Mouse (Mus musculus) embryo, embryonic 10 days (tissue): ENCODE results near the gene Maff.

Experiments
- DNase-seq: peaks from one replicate; pipeline ENCODE4 v3.0.0-alpha.2; 2015; ENCODE audit warnings: low spot score

Gene Maff

GRCm38 (mm10) chr15:79329979-79330363 is 16.4 kb upstream of the Maff start:
- DNase-seq, result no peak

DNA sequence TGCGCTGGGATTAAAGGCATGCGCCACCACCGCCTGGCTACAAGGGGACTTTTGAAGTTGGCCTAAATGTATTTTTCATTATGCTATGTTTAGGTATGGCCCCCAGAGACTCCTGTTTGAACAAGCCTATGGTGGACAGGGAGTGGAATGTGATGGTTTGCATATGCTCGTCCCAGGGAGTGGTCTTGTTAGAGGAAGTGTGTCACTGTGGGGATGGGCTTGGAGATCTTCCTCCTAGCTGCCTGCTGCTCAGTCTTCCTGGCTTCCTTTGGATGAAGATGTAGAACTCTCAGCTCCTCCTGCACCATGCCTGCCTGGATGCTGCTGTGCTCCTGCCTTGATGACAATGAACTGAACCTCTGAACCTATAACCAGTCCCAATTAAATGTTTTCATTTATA is 15.9 kb upstream of the Maff start:
- DNase-seq, result peak; percentile 34

DNA sequence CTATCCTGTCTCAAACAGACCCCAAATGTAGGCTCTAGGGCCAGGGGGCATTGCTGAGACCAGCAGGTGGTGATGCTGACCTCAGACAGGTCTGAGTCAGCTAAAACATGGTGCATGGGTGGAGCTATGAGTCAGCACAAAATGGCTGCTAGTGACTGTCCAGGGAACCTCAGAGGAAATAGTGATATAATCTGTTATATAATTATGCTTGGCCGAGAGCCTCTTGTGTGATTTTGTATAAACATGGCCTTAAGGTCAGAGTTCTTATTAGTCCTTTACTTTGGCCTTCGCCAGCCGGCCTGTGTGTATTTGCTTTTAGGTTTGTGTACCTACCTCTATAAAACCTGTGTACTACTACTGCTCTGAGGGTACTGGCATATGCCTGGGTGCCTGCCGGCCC is 13.0 kb upstream of the Maff start:
- DNase-seq, result no peak

GRCm38 (mm10) chr15:79335061-79335655 is 11.3 kb upstream of the Maff start:
- DNase-seq, result no peak

GRCm38 (mm10) chr15:79338978-79339377 is 7.4 kb upstream of the Maff start:
- no peak for DNase-seq

DNA sequence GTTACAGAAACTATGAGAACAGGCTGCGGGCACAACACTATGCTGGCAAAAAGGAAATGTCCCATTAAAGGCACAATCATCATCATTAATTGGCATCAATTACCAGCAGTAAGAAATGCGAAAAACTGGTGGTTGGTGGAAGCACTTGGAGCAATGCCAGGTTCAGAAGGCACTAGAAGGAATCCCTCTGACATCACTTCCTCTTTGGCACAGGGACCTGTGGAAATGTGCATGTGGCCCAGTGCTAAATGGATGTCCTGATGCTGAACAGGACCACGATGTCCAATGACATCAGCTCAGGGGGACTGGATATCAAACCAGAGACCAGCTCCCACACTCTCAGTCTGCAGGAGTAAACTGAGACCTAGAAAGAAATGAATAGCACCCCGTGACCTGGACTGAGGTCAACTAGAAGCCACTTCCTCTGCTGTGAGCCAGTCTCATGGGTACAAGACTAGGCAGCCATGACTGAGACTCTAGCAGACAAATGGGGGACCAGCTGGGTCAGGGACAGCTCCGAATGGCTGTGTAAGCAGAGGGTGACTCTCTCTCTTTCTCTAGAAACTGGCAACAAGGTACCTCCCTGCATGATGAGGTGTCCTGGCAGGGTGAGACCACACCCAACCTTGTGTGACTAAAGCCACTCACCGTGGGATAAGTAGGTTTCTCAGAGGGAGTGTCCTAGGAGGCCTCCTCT is 3.6 kb upstream of the Maff start:
- no peak for DNase-seq

DNA sequence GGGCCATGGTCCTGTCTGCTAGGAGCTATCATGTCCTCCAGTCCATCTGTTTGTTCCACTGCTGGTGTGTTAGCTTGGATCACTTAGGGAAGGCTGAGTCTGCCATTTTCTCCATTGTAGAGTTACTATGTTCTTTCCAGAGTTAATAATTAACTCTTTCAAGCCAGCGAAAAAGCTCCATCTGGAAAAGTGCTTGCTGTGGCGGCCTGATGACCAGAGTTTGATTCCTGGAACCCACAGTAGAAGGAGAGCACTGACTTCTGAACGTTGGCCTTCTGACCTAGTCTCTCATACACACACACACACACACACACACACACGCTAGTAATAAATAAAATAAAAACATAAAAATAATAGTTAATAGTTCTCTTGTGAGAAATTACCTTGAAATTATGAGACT is 1.8 kb upstream of the Maff start:
- no peak for DNase-seq

GRCm38 (mm10) chr15:79347165-79347844 is 884 bp downstream of the Maff start:
- DNase-seq, result peak; percentile 96

GRCm38 (mm10) chr15:79347845-79348506 is 1.6 kb downstream of the Maff start:
- peak; percentile 74 for DNase-seq

GRCm38 (mm10) chr15:79348651-79349050 is 2.2 kb downstream of the Maff start:
- no peak for DNase-seq

DNA sequence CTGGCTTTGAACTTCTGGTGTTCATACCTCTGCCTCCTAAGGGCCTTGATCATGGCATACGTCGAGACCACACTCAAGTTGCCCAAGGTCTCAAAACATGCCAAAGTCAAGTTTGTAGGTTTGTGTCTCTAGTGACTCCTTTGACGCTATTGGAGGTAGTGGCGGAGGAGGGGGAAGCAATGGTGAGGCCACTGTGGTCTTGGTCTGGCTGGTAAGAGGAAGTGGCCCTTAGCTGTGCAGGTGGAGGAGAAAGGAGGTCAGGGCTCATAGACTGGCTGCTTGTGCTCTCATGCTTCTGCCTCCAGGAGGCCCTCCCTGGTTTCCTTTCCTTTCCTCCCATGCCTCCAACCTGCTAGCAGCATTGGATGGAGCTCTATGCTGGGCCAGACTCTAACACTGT is 4.4 kb downstream of the Maff start:
- no peak for DNase-seq

- DNase-seq, result no peak
These were observed 4.9 kb downstream of the Maff start for GRCm38 (mm10) chr15:79351331-79351767.

DNA sequence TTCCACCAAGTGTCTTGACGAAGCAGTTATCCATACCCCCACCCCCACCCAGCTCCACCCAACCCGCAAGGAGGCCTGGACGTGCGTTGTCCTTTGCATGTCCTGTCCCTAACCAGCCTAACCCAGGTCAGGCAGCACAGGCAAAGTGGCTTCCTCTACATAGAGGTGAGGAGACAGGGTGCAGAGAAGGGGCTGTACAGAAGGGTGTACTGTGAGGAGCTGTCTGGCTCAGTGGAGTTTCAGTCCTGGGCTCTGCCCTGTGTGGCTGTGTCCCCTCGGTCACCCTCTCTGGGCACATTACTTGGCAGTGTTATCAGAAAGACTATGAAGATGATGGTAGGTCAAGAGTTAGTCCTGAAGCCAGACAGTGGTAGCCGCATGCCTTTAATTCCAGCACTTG is 6.1 kb downstream of the Maff start:
- DNase-seq, result no peak

DNA sequence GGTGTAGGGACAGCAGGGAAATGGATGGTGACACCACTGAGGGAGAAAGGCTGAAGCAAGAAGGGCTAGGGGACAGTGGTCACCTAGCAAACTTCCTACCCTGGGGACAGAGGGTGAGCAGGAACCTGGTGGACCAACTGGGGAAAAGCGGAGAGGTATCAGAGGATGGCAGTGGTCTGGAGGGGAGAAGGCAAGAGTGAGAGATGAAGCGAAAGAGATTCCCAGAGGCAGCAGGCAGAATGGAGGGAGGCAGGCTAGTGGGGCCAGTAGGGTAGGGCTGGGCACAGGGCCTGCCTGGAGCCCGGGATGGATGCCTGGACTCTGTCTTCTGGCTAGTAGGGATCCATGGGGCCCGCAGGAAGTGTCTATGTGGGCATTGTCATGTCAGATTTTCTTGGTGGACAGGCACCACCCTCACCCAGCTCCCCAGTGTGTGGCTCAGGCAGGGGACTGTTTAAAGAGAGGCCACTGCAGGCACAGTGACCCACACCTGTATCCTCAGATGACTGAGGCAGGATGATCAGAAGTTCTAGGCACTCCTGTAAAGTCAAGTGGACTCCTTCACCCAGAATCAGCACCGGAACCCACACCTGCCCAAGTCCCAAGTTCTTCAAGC is 7.4 kb downstream of the Maff start:
- DNase-seq, result no peak

GRCm38 (mm10) chr15:79354619-79355018 is 8.2 kb downstream of the Maff start:
- no peak for DNase-seq

DNA sequence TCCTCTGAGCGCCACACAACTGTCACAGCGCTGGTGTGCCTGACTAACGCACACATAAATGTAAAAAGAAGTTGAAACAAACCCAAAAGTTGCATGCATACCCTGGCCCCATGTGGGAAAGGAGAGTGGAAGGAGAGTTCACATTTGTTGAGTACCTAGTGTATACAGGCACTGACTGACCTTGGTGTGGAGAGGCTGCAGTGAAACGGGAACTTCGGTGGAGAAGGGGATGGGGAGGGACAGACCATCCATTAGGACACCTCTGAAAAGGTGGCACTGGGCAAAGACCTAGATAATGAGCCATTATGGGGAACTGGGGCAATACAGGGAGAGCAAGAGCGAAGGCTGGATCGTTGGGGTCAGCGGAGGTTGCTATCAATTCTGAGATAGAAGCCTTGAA is 10.1 kb downstream of the Maff start:
- DNase-seq, result no peak

DNA sequence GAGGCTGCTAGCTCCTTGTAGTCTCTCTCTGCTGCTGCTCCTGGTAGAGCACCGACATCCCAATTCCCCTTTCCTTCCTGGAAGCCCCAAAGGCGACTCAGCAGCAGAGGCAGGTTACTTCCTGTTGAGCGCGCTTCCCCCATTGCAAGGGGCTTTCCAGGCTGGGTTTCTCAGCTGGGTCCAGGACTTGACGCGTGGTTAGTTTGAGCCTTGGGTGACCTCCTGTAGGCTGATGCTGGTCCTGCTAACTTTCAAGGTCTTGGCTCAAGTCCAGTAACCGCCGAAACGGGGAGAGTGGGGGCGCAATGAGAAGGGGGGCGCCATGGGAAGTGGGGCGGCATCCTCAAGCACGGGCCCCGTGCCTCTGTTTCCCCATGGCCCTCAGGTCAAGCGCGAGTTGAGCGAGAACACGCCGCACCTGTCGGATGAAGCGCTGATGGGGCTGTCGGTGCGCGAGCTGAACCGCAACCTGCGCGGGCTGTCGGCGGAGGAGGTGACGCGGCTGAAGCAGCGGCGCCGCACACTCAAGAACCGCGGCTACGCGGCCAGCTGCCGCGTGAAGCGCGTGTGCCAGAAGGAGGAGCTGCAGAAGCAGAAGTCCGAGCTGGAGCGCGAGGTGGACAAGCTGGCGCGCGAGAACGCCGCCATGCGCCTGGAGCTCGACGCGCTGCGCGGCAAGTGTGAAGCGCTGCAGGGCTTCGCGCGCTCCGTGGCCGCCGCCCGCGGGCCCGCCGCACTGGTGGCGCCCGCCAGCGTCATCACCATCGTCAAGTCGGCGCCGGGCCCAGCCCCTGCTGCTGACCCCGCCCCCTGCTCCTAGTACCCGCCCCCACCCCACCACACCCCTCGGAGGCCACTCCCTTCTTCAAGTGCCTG is 10.9 kb downstream of the Maff start:
- DNase-seq, result peak; percentile 83

- DNase-seq, result no peak
These were observed 11.7 kb downstream of the Maff start for GRCm38 (mm10) chr15:79357974-79358690.

- no peak for DNase-seq
These were observed 13.5 kb downstream of the Maff start for GRCm38 (mm10) chr15:79359954-79360353.

DNA sequence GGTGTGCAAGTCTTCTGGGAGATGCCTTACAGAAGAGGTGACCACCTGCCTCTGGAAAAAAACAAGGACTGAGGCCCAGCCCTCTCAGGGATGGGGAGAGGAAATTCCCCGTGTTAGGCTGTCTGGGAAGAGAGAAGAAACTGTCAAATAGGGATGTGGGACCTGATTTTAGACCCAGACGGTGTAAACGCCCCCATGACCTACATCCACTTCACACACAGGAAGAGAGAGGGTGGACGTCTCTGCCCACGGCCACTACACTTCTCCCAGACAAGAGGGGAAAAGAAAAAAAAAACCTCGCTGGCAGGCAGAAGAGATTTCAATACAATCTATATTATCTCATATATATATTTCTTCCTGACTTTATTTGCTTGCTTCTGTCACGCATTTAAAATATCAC is 13.9 kb downstream of the Maff start:
- DNase-seq, result no peak

- DNase-seq, result no peak
These were observed 14.6 kb downstream of the Maff start for GRCm38 (mm10) chr15:79361023-79361422.
